Mouse (Mus musculus) erythroblast, embryonic 14.5 days (primary cell): Measurements from ENCODE around the gene Peli2. TPM values are rescaled to one million over a fixed set of nuclear protein-coding genes. Genes with fewer than 3 reads are reported as not detected.

Source experiments
- H3K27me3 ChIP-seq: 2 replicates; pipeline ENCODE4 v1.6.1; 2012; ENCODE audit warnings: inconsistent platforms; ENCODE audit not compliant: control insufficient read depth
- H3K36me3 ChIP-seq: 2 replicates; pipeline ENCODE4 v1.6.1; 2012; ENCODE audit warnings: mild to moderate bottlenecking, inconsistent platforms; ENCODE audit not compliant: control insufficient read depth
- H3K4me1 ChIP-seq: 2 replicates; pipeline ENCODE4 v1.6.1; 2012; ENCODE audit warnings: inconsistent platforms; ENCODE audit not compliant: control insufficient read depth
- H3K4me3 ChIP-seq: replicated peaks from 2 replicates; pipeline ENCODE3; 2012; ENCODE audit warnings: moderate library complexity, mild to moderate bottlenecking, inconsistent platforms
- H3K9me3 ChIP-seq: 2 replicates; pipeline ENCODE4 v1.6.1; 2012; ENCODE audit warnings: low read length, inconsistent platforms, mixed read lengths; ENCODE audit not compliant: control insufficient read depth
- GATA1 ChIP-seq: IDR thresholded peaks from 2 replicates; pipeline ENCODE4 v1.6.1; 2012; ENCODE audit warnings: low read length, inconsistent platforms, mixed read lengths
- TAL1 ChIP-seq: IDR thresholded peaks from 3 replicates; pipeline ENCODE4 v1.6.1; 2012; ENCODE audit warnings: low read length, inconsistent platforms, mixed read lengths
- polyA plus RNA-seq: library from polyadenylated mRNA; stranded (reverse); fragments of >175 nt; gene quantifications from 2 replicates; pipeline ENCODE4 v1.2.3, GENCODE M21; 2012

Gene Peli2
- polyA plus RNA-seq, 1 experiment: not detected

DNA sequence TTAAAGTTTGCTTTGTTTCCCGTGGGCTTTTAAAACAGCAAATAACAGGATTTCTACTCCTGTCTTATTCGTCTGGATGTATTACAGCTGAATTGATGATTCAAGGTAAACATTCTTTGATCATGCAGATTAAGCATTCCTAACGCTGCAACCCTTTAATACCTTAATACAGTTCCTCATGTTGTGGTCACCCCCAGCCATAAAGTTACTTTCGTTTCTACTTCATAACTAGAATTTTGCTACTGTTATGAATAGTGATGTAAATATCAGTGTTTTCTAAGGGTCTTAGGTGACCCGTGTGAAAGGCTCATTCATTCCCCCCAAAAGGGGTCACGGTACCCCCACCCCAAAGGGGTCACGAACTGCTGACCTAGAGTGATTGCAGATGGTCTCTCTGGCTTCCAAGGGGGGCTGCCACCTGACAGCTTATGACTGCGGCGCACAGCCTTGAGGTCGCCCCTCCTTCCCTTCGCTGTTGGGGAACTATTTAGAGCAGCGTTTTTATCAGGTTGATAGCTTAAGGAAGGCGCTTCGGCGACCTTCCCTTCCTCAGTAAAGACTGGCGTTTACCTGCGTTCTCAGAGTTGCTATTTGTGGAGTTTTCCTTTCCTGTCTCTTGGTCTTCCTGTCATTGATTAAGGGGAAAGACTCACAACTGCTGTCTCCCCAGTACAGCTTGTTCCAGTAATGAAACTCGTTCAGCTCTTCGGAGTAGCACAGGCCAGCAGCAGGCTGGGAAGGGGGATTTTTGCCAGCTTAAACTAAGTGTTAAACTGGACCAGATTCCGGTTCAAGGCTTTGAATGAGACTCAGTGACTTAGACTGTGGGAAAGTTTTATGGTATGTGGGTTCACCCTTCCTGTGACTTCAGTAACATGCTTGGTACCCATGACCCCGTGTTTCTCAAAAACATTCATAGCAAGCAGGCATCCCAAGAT, 12.5 kb downstream of the Peli2 start:
- Histone ChIP-seq H3K4me3 (no peak overlapping the region), H3K36me3 (no peaks in the 10 kb centered on the region), H3K9me3 (no peaks in the 10 kb centered on the region), H3K27me3 (no peaks in the 10 kb centered on the region), H3K4me1 (no peaks in the 10 kb centered on the region; the same call in 1 of the 2 replicates)
- TF ChIP-seq TAL1 (no peak), GATA1 (no peak)

DNA sequence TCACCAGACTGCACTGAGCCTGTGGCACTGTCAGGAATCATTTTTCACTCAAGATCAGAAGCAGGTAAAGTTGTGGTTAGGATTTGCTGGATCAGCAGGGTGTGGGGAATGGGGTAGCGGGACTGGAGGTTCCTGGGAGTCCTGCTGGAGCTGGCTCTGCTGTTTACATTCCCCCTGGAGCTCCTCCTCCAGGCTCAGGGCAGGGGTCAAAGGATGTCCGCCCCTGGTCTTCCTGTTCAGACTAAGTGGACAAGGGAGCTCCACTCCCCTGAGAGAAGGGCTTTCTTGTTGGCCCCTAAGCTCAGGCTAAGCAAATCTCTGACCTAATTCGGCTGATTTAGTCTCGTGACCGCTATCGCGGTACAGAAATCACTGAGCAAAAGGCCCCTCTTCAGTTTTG, 13.7 kb downstream of the Peli2 start:
- Histone ChIP-seq H3K27me3 (no peaks in the 10 kb centered on the region), H3K4me1 (no peaks in the 10 kb centered on the region; the same call in 1 of the 2 replicates), H3K36me3 (no peaks in the 10 kb centered on the region), H3K4me3 (no peak overlapping the region), H3K9me3 (no peaks in the 10 kb centered on the region)
- TF ChIP-seq GATA1: no peak
- no peak for TF ChIP-seq TAL1

- Histone ChIP-seq H3K27me3 (no peaks in the 10 kb centered on the region), H3K4me3 (no peak overlapping the region), H3K9me3 (no peaks in the 10 kb centered on the region), H3K36me3 (no peaks in the 10 kb centered on the region), H3K4me1 (no peaks in the 10 kb centered on the region; the same call in 1 of the 2 replicates)
- TF ChIP-seq GATA1 (no peak), TAL1 (no peak)
Measured at GRCm38 (mm10) chr14:48135816-48136345, 15.3 kb downstream of the Peli2 start.

- Histone ChIP-seq H3K36me3 (no peaks in the 10 kb centered on the region), H3K9me3 (no peaks in the 10 kb centered on the region), H3K27me3 (no peaks in the 10 kb centered on the region), H3K4me1 (no peaks in the 10 kb centered on the region; the same call in 1 of the 2 replicates), H3K4me3 (no peak overlapping the region)
- TF ChIP-seq TAL1 (no peak), GATA1 (no peak)
Measured at GRCm38 (mm10) chr14:48137731-48138130, 17.1 kb downstream of the Peli2 start.

GRCm38 (mm10) chr14:48138138-48138537, 17.5 kb downstream of the Peli2 start:
- H3K4me3 ChIP-seq: no peak overlapping the region
- no peaks in the 10 kb centered on the region for H3K36me3 ChIP-seq
- no peaks in the 10 kb centered on the region for H3K9me3 ChIP-seq
- TF ChIP-seq GATA1: no peak
- no peak for TF ChIP-seq TAL1
- H3K4me1 ChIP-seq: no peaks in the 10 kb centered on the region; the same call in 1 of the 2 replicates
- H3K27me3 ChIP-seq: no peaks in the 10 kb centered on the region

DNA sequence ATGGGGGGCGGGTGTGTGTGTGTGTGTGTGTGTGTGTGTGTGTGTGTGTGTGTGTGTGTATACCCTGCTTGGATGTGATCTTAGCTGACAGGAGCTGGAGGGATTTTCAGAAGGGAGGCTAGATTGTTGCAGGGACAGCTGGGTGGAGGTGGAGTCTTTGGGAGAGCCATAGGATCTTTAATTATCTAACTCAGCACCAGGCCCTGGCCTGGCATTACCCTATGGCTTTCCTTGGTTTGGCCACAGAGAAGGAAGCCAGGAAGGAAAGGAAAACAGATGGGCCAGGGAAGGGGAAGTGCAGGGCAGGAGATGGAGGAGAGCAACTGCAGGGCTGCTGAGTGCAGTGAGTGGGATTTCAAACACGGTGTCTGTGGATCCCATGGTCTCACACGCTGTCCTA, 18.8 kb downstream of the Peli2 start:
- no peaks in the 10 kb centered on the region for H3K27me3 ChIP-seq
- no peaks in the 10 kb centered on the region; the same call in 1 of the 2 replicates for H3K4me1 ChIP-seq
- no peaks in the 10 kb centered on the region for H3K36me3 ChIP-seq
- no peaks in the 10 kb centered on the region for H3K9me3 ChIP-seq
- no peak for TF ChIP-seq TAL1
- no peak for TF ChIP-seq GATA1
- H3K4me3 ChIP-seq: no peak overlapping the region

- no peak for TF ChIP-seq GATA1
- TF ChIP-seq TAL1: no peak
- Histone ChIP-seq H3K36me3 (no peaks in the 10 kb centered on the region), H3K4me1 (no peaks in the 10 kb centered on the region), H3K27me3 (no peaks in the 10 kb centered on the region), H3K4me3 (no peak overlapping the region), H3K9me3 (no peaks in the 10 kb centered on the region)
Measured at GRCm38 (mm10) chr14:48141694-48142093, 21.1 kb downstream of the Peli2 start.

DNA sequence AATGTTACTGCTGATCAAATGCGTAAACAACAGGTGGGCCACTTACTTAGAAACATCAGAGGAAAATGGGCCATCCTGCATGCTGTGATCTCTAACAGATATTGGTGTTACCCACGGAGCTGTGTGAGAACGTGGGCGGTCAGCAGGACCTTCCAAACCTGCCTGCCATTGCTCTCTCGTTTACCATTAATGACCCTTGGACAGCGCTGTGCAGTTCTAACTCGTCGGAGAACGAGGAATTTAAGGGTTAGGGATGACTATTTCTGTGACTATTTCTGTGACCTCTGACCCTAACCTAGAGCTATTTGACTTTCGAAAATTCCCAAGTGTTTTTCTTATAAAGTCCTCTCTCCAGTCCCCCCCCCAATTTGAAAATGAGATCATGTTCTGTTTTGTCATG, 22.1 kb downstream of the Peli2 start:
- no peaks in the 10 kb centered on the region for H3K4me1 ChIP-seq
- H3K27me3 ChIP-seq: no peaks in the 10 kb centered on the region
- no peak overlapping the region for H3K4me3 ChIP-seq
- H3K9me3 ChIP-seq: no peaks in the 10 kb centered on the region
- H3K36me3 ChIP-seq: no peaks in the 10 kb centered on the region
- TF ChIP-seq GATA1: no peak
- TF ChIP-seq TAL1: no peak

- H3K9me3 ChIP-seq: no peaks in the 10 kb centered on the region
- no peak overlapping the region for H3K4me3 ChIP-seq
- TF ChIP-seq TAL1: no peak
- no peak for TF ChIP-seq GATA1
- H3K36me3 ChIP-seq: no peaks in the 10 kb centered on the region
- H3K4me1 ChIP-seq: no peaks in the 10 kb centered on the region
- H3K27me3 ChIP-seq: no peaks in the 10 kb centered on the region
Measured at GRCm38 (mm10) chr14:48143141-48143540, 22.5 kb downstream of the Peli2 start.
